Mouse (Mus musculus): Measurements from ENCODE around the gene Slc25a44. TPM values are rescaled to one million over a fixed set of nuclear protein-coding genes. Genes with fewer than 3 reads are reported as not detected.
"Not testable (repeated sequence)": the region's sequence is repeated elsewhere in the genome, so short reads cannot be mapped to it uniquely, and the experiment has no call there.

The Slc25a44 gene
- polyA plus RNA-seq, 1 experiment = 57.6 TPM

GRCm38 (mm10) chr3:88437454-88437853, 12.5 kb upstream of the Slc25a44 start:
- H3K27ac ChIP-seq (ENCODE audit: insufficient read depth, low read length) = no peak overlapping the region
- H3K4me1 ChIP-seq (ENCODE audit: control insufficient read depth, insufficient read depth, low read length) = peaks cover 9% of the 10 kb centered on the region; the same call in 1 of the 2 replicates
- 81% methylated on average over 10 of the region's 10 CpGs for WGBS
- TF ChIP-seq POLR2A (IDR thresholded peaks at IDR 0.05; ENCODE audit: borderline replicate concordance, insufficient read depth, low read length) (no peak), CTCF (IDR thresholded peaks at IDR 0.05; ENCODE audit: borderline replicate concordance, insufficient read depth, low read depth, low read length) (no peak)
- no peaks in the 10 kb centered on the region for H3K27me3 ChIP-seq (ENCODE audit: control insufficient read depth, insufficient read depth, low read length)
- peak overlapping the region; percentile 60 for H3K4me3 ChIP-seq (replicated peaks; ENCODE audit: insufficient read depth, low read depth, low read length)
- no peak for DNase-seq

GRCm38 (mm10) chr3:88436395-88437201, 11.7 kb upstream of the Slc25a44 start:
- peak overlapping the region; percentile 60 for H3K4me3 ChIP-seq (replicated peaks; ENCODE audit: insufficient read depth, low read depth, low read length)
- peak; percentile 39; the same call in 1 of the 2 replicates for TF ChIP-seq POLR2A (IDR thresholded peaks at IDR 0.05; ENCODE audit: borderline replicate concordance, insufficient read depth, low read length)
- peak; percentile 66 for TF ChIP-seq CTCF (IDR thresholded peaks at IDR 0.05; ENCODE audit: borderline replicate concordance, insufficient read depth, low read depth, low read length)
- peak; percentile 80 to 83 for DNase-seq
- peaks cover 9% of the 10 kb centered on the region; the same call in 1 of the 2 replicates for H3K4me1 ChIP-seq (ENCODE audit: control insufficient read depth, insufficient read depth, low read length)
- H3K27ac ChIP-seq (ENCODE audit: insufficient read depth, low read length) = peak overlapping the region; percentile 33
- no peaks in the 10 kb centered on the region for H3K27me3 ChIP-seq (ENCODE audit: control insufficient read depth, insufficient read depth, low read length)
- WGBS = 4% methylated on average over 29 of the region's 29 CpGs

- no peak for TF ChIP-seq CTCF (IDR thresholded peaks at IDR 0.05; ENCODE audit: borderline replicate concordance, insufficient read depth, low read depth, low read length)
- no peak for TF ChIP-seq POLR2A (IDR thresholded peaks at IDR 0.05; ENCODE audit: borderline replicate concordance, insufficient read depth, low read length)
- Histone ChIP-seq H3K4me3 (replicated peaks; ENCODE audit: insufficient read depth, low read depth, low read length) (no peak overlapping the region), H3K27ac (ENCODE audit: insufficient read depth, low read length) (no peak overlapping the region), H3K27me3 (ENCODE audit: control insufficient read depth, insufficient read depth, low read length) (no peaks in the 10 kb centered on the region), H3K4me1 (ENCODE audit: control insufficient read depth, insufficient read depth, low read length) (peaks cover 6% of the 10 kb centered on the region; the same call in 1 of the 2 replicates)
- DNase-seq = no peak
- WGBS = 42% methylated on average over 10 of the region's 10 CpGs
These were observed 10.6 kb upstream of the Slc25a44 start for GRCm38 (mm10) chr3:88435515-88435914.

- H3K4me1 ChIP-seq (ENCODE audit: control insufficient read depth, insufficient read depth, low read length); H3K27me3 ChIP-seq (ENCODE audit: control insufficient read depth, insufficient read depth, low read length); H3K4me3 ChIP-seq (replicated peaks; ENCODE audit: insufficient read depth, low read depth, low read length); H3K27ac ChIP-seq (ENCODE audit: insufficient read depth, low read length); DNase-seq: not testable (repeated sequence)
- WGBS = 64% methylated on average over 8 of the region's 8 CpGs
These were observed 3.7 kb upstream of the Slc25a44 start for GRCm38 (mm10) chr3:88428639-88429038.

GRCm38 (mm10) chr3:88427342-88427905, 2.5 kb upstream of the Slc25a44 start:
- Histone ChIP-seq H3K27ac (ENCODE audit: insufficient read depth, low read length) (no peak overlapping the region), H3K4me3 (replicated peaks; ENCODE audit: insufficient read depth, low read depth, low read length) (no peak overlapping the region), H3K4me1 (ENCODE audit: control insufficient read depth, insufficient read depth, low read length) (peaks cover 2% of the 10 kb centered on the region; the same call in 1 of the 2 replicates), H3K27me3 (ENCODE audit: control insufficient read depth, insufficient read depth, low read length) (no peaks in the 10 kb centered on the region)
- 86% methylated on average over 4 of the region's 4 CpGs for WGBS
- TF ChIP-seq POLR2A (IDR thresholded peaks at IDR 0.05; ENCODE audit: borderline replicate concordance, insufficient read depth, low read length) (no peak), CTCF (IDR thresholded peaks at IDR 0.05; ENCODE audit: borderline replicate concordance, insufficient read depth, low read depth, low read length) (no peak)
- DNase-seq = no peak

GRCm38 (mm10) chr3:88425708-88426420, 925 bp upstream of the Slc25a44 start:
- TF ChIP-seq POLR2A (IDR thresholded peaks at IDR 0.05; ENCODE audit: borderline replicate concordance, insufficient read depth, low read length) (no peak), CTCF (IDR thresholded peaks at IDR 0.05; ENCODE audit: borderline replicate concordance, insufficient read depth, low read depth, low read length) (no peak)
- H3K27me3 ChIP-seq (ENCODE audit: control insufficient read depth, insufficient read depth, low read length) = no peaks in the 10 kb centered on the region
- H3K4me1 ChIP-seq (ENCODE audit: control insufficient read depth, insufficient read depth, low read length) = peaks cover 16% of the 10 kb centered on the region
- WGBS = 90% methylated on average over 10 of the region's 10 CpGs
- H3K4me3 ChIP-seq (replicated peaks; ENCODE audit: insufficient read depth, low read depth, low read length) = no peak overlapping the region
- DNase-seq = no peak
- no peak overlapping the region for H3K27ac ChIP-seq (ENCODE audit: insufficient read depth, low read length)

GRCm38 (mm10) chr3:88425330-88425689, 371 bp upstream of the Slc25a44 start:
- Histone ChIP-seq H3K4me3 (replicated peaks; ENCODE audit: insufficient read depth, low read depth, low read length) (peak overlapping the region; percentile 16), H3K27me3 (ENCODE audit: control insufficient read depth, insufficient read depth, low read length) (no peaks in the 10 kb centered on the region), H3K27ac (ENCODE audit: insufficient read depth, low read length) (no peak overlapping the region), H3K4me1 (ENCODE audit: control insufficient read depth, insufficient read depth, low read length) (peaks cover 22% of the 10 kb centered on the region)
- 6% methylated on average over 2 of the region's 2 CpGs for WGBS
- no peak for DNase-seq
- no peak for TF ChIP-seq POLR2A (IDR thresholded peaks at IDR 0.05; ENCODE audit: borderline replicate concordance, insufficient read depth, low read length)
- TF ChIP-seq CTCF (IDR thresholded peaks at IDR 0.05; ENCODE audit: borderline replicate concordance, insufficient read depth, low read depth, low read length) = no peak

All from cerebellum, adult 2 months (tissue).